Mouse (Mus musculus) large intestine, adult 2 months (tissue): Measurements from ENCODE around the gene Olfr275. TPM values are rescaled to one million over a fixed set of nuclear protein-coding genes. Genes with fewer than 3 reads are reported as not detected.
"Not testable (repeated sequence)": the region's sequence is repeated elsewhere in the genome, so short reads cannot be mapped to it uniquely, and the experiment has no call there.

Experiments
- DNase-seq: peaks from one replicate; pipeline ENCODE4 v3.0.0-alpha.2; 2012; ENCODE audit warnings: low read depth, low spot score
- WGBS: fragments of 180-500 bp; shearing (Covaris S2); methylation state at CpG from one replicate; pipeline ENCODE4 v1.1.7; 2018; 5-methylcytosine and 5-hydroxymethylcytosine counted together
- polyA plus RNA-seq: library from polyadenylated mRNA; depleted of rRNA; stranded (reverse); fragments of >200 nt; gene quantifications from 2 replicates; pipeline ENCODE4 v1.2.3, GENCODE M21; 2012; rRNA removed

Gene Olfr275
- polyA plus RNA-seq: not detected in 2 replicates

GRCm38 (mm10) chr4:52814304-52814703 lies at the start of gene Olfr275:
Gene Olfr275 (plus strand): TSS chr4:52814604.
- DNase-seq: no peak
- WGBS: 78% methylated on average over 2 of the region's 2 CpGs

GRCm38 (mm10) chr4:52765612-52766011 lies 48.8 kb upstream of the Olfr275 start:
- WGBS: 73% methylated on average over 6 of the region's 6 CpGs
- DNase-seq: no peak

- 68% methylated on average over 5 of the region's 5 CpGs for WGBS
- no peak for DNase-seq
Observed at GRCm38 (mm10) chr4:52772186-52772585, 42.2 kb upstream of the Olfr275 start.

- no peak for DNase-seq
- 77% methylated on average over 3 of the region's 3 CpGs for WGBS
Observed at GRCm38 (mm10) chr4:52800013-52800412, 14.4 kb upstream of the Olfr275 start.

GRCm38 (mm10) chr4:52811871-52812270 lies 2.5 kb upstream of the Olfr275 start:
- WGBS: 31% methylated on average over 2 of the region's 2 CpGs
- DNase-seq: no peak

- 97% methylated on average over 11 of the region's 11 CpGs for WGBS
- DNase-seq: no peak
Observed at GRCm38 (mm10) chr4:52821375-52821774, 7.0 kb downstream of the Olfr275 start.

- 8% methylated on average over 1 of the region's 1 CpGs for WGBS
- not testable (repeated sequence) for DNase-seq
Observed at GRCm38 (mm10) chr4:52845411-52845810, 31.0 kb downstream of the Olfr275 start.

- WGBS: 31% methylated on average over 4 of the region's 4 CpGs
Observed at GRCm38 (mm10) chr4:52849039-52849635, 34.7 kb downstream of the Olfr275 start.

GRCm38 (mm10) chr4:52849672-52850071 lies 35.3 kb downstream of the Olfr275 start:
- WGBS: 77% methylated on average over 5 of the region's 5 CpGs

More at GRCm38 (mm10) chr4:52849039-52849635, 34.7 kb downstream of the Olfr275 start:
- DNase-seq: no peak

GRCm38 (mm10) chr4:52859136-52859535 lies 44.7 kb downstream of the Olfr275 start, which contains the start of gene Olfr273:
Gene Olfr273 (minus strand): TSS chr4:52859236.
- DNase-seq: no peak
- 67% methylated on average over 1 of the region's 1 CpGs for WGBS

More at GRCm38 (mm10) chr4:52849672-52850071, 35.3 kb downstream of the Olfr275 start:
- DNase-seq: no peak

- DNase-seq: no peak
- WGBS: 91% methylated on average over 9 of the region's 9 CpGs
Observed at GRCm38 (mm10) chr4:52864156-52864555, 49.8 kb downstream of the Olfr275 start.

Other genes starting within 250 kb of the Olfr275 start
- not detected in 2 replicates for gene Toporsl, start 218.3 kb upstream of the Olfr275 start, polyA plus RNA-seq
- gene Olfr273, start 44.6 kb downstream of the Olfr275 start, polyA plus RNA-seq: not detected in 2 replicates
- not detected in 2 replicates for gene Olfr272, start 104.6 kb downstream of the Olfr275 start, polyA plus RNA-seq
- gene Olfr270, start 149.9 kb downstream of the Olfr275 start, polyA plus RNA-seq: not detected in 2 replicates
- gene Nipsnap3a, start 174.7 kb downstream of the Olfr275 start, polyA plus RNA-seq: not detected in 2 replicates
- gene Nipsnap3b, start 197.3 kb downstream of the Olfr275 start, polyA plus RNA-seq: 75.2 and 94.3 TPM in 2 replicates